Mouse (Mus musculus) heart, adult 2 months (tissue): ENCODE data around the gene Metap1.

ENCODE experiments used
- CTCF ChIP-seq: fragments of 200-600 bp; IDR thresholded peaks from 2 replicates; pipeline ENCODE4 v1.8.1; 2022; ENCODE audit warnings: antibody characterized with exemption, mild to moderate bottlenecking, moderate library complexity
- EP300 ChIP-seq: fragments of 200-500 bp; IDR thresholded peaks from 2 replicates; pipeline ENCODE4 v1.6.1; 2011; ENCODE audit warnings: low read depth, low read length, control low read depth; ENCODE audit not compliant: insufficient read depth
- POLR2A ChIP-seq: fragments of 200-500 bp; IDR thresholded peaks from 2 replicates; pipeline ENCODE4 v1.6.1; 2011; ENCODE audit warnings: mild to moderate bottlenecking, low read depth, low read length, control low read depth; ENCODE audit not compliant: insufficient read depth

DNA sequence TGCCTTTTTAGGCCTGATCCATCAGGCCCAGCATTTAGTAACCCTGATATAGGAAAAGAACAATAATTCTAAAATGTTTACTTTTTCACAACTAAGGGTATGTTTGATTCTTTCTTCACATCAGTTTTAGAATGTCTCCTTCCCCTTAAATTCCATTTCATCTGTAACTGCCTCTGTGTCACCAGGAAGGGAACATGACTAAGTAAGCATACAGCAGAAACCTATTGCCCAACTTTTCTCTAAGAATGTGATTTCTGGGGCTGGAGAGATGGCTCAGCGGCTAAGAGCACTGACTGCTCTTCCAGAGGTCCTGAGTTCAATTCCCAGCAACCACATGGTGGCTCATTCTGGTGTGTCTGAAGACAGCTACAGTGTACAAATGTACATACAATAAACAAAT lies 35.1 kb downstream of the Metap1 start:
- TF ChIP-seq CTCF (no peak), POLR2A (no peak), EP300 (no peak)
